Mouse (Mus musculus): ENCODE data around the gene Tmem121. TPM values are rescaled to one million over a fixed set of nuclear protein-coding genes. Genes with fewer than 3 reads are reported as not detected.

The Tmem121 gene
- total RNA-seq, 2 experiments from 2014 or later = 19.7 to 20.7 TPM

DNA sequence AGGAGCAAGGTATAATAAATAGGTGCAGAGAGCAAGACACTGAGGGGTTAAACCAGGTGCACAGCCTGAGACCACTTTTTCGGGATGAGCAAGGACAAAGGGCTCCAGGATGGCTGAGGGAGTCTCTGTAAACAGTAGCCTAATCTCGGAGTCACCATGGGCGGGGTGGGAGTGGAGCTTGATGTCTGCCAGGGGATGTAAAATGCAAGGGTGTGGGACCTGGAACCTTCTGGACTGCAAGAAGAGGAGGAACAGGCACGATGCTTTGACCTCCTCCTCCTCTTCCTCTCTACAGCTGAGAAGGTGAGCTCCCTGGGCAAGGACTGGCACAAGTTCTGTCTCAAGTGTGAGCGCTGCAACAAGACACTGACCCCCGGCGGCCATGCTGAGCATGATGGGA lies 42.6 kb upstream of the Tmem121 start:
- Histone ChIP-seq H3K27ac (peak overlapping the region; percentile 88), H3K4me3 (peak overlapping the region; percentile 74)
- DNase-seq (ENCODE audit: low spot score in 2 of 2) = no peak
- no peak for TF ChIP-seq CTCF (conservative IDR thresholded peaks at IDR 0.05)

GRCm38 (mm10) chr12:113144001-113144756 lies 41.6 kb upstream of the Tmem121 start:
- peak; percentile 92 for TF ChIP-seq CTCF (conservative IDR thresholded peaks at IDR 0.05)
- peak in 1 of 2 experiments; percentile 58 for DNase-seq (ENCODE audit: low spot score in 2 of 2)
- H3K27ac ChIP-seq = peak overlapping the region; percentile 88; the same call in 1 of the 2 replicates

GRCm38 (mm10) chr12:113144886-113145285 lies 40.8 kb upstream of the Tmem121 start:
- Histone ChIP-seq H3K27ac (no peak overlapping the region), H3K4me3 (no peak overlapping the region)
- TF ChIP-seq CTCF (conservative IDR thresholded peaks at IDR 0.05) = no peak
- DNase-seq (ENCODE audit: low spot score in 2 of 2) = no peak

More at GRCm38 (mm10) chr12:113144001-113144756, 41.6 kb upstream of the Tmem121 start:
- no peak overlapping the region for H3K4me3 ChIP-seq

- Histone ChIP-seq H3K4me3 (no peak overlapping the region), H3K27ac (no peak overlapping the region)
- no peak for DNase-seq (ENCODE audit: low spot score in 2 of 2)
- TF ChIP-seq CTCF (conservative IDR thresholded peaks at IDR 0.05) = no peak
Measured at GRCm38 (mm10) chr12:113145591-113145990, 40.1 kb upstream of the Tmem121 start.

- H3K4me3 ChIP-seq = peak within 1 kb of the TSS; percentile 39
- DNase-seq (ENCODE audit: low spot score in 2 of 2) = peak; percentile 81 to 90
- TF ChIP-seq CTCF (conservative IDR thresholded peaks at IDR 0.05) = peak; percentile 94
- peak within 1 kb of the TSS; percentile 63 for H3K27ac ChIP-seq
Measured at GRCm38 (mm10) chr12:113146112-113147057, 39.3 kb upstream of the Tmem121 start, which contains the start of gene Crip1. Gene Crip1 (plus strand): TSS chr12:113146316.

GRCm38 (mm10) chr12:113147481-113147880 lies 38.2 kb upstream of the Tmem121 start:
- DNase-seq (ENCODE audit: low spot score in 2 of 2) = no peak
- no peak for TF ChIP-seq CTCF (conservative IDR thresholded peaks at IDR 0.05)
- H3K27ac ChIP-seq = peak overlapping the region; percentile 63
- no peak overlapping the region for H3K4me3 ChIP-seq

DNA sequence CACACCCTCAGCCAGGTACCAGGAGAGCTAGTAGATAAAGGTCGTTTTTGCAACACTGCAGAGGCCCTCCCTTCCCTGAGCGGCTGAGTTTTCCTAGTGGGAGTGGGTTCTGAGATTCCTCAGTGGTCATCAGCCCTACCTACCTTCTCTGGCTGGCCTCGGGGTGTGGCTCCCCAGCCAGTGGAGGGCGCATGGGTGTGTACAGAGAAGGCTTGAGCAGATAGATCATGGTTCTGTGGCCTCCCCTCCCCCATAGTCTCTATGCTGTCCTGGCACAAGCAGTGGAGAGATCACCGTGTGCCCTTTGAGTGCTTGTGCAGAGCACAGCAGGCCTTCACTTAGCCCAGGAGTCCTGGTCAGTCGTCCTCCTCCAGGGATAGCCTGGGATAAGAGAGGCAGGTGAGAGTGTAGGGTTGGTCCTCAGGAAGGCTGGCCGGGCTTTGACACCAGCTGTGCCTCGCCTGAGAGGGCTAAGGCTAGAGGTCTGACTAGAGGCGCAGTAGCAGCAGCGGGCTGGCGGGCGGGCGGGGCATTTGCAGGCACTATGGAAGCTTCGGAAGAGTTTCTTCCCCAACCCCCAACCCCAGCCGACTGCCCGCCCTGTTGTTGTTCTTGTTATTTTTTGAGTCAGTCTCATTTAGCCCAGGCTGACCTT lies 37.2 kb upstream of the Tmem121 start:
- peak; percentile 30 for TF ChIP-seq CTCF (conservative IDR thresholded peaks at IDR 0.05)
- DNase-seq (ENCODE audit: low spot score in 2 of 2) = no peak
- Histone ChIP-seq H3K27ac (no peak overlapping the region), H3K4me3 (no peak overlapping the region)

DNA sequence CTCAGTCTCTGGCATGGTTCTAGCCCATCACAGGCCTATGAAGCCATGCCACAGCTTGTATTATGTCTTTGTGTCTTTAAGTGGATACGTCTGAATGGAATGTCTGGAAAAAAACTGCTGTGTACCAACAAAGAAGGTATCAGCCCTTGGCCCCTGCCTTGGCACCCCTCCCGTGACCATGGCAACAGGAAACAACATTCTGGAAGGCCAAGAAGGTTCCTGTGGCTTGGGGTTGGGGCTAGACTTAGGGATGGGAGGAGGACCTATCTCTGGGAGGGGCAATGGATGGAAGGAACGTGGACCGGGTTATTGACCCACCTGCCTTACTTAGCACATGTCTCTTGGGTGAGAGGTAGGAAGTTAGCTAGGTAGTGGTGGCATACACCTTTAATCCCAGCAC lies 36.4 kb upstream of the Tmem121 start:
- TF ChIP-seq CTCF (conservative IDR thresholded peaks at IDR 0.05) = no peak
- H3K27ac ChIP-seq = no peak overlapping the region
- no peak for DNase-seq (ENCODE audit: low spot score in 2 of 2)

DNA sequence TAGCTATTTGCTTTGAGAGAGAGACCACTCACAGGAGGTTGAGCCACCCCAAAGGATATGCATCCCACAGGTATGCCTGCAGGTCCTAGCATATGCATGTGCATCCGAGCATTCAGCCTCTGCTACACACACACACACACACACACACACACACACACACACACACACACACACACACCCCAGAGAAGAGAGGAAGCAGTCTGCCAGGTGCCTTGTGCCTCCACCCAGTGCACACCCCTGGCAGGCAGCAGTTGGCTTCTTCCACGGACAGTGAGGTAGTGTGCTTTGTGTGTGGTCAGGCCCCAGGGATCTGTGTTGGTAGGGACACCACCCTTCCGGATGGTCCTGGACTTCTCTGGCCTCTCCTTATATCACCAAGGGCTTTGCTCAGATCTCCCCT lies 35.8 kb upstream of the Tmem121 start:
- Histone ChIP-seq H3K27ac (no peak overlapping the region), H3K4me3 (no peak overlapping the region)
- DNase-seq (ENCODE audit: low spot score in 2 of 2) = no peak
- no peak for TF ChIP-seq CTCF (conservative IDR thresholded peaks at IDR 0.05)

More for the DNA sequence above, 36.4 kb upstream of the Tmem121 start:
- no peak overlapping the region for H3K4me3 ChIP-seq

DNA sequence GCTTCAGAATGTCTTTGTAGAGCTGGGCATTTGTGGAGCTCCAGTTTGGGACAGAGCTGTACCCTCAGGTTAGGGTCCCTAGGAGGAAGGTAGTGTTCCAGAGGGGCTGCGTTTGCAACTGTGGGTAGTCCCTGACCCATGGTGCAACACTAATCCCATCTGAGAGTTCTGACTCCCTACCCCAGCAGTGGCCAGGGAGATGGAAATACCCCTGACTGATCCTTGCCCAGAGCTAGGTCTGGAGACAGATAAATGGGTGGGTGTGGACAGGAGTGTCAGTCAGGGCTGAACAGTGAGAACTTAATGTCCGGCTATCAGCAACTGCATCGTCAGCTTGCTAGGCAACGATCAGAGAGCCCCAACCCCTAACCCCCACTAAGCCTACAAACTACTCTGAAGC lies 35.1 kb upstream of the Tmem121 start:
- TF ChIP-seq CTCF (conservative IDR thresholded peaks at IDR 0.05) = no peak
- H3K27ac ChIP-seq = no peak overlapping the region
- no peak for DNase-seq (ENCODE audit: low spot score in 2 of 2)
- no peak overlapping the region for H3K4me3 ChIP-seq

DNA sequence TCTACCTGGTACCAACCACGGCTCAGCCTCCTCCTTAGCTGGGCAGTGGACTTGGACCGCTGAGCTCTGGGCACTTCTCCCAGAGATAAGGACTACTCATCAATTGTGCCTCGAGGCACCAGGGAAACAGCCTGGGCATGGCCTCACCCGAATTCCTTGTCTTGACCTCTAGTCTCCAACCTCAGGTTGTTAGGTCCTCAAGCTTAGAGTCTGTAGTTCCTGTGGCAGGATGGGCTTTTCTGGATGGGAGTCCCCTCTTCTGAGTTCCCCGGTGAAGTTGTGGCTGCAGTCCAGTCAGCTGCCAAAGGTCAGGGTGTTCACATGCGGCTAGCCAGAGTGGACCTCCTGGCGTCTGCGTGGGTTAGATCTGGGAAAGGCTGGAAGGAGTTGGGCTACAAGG lies 34.7 kb upstream of the Tmem121 start:
- H3K4me3 ChIP-seq = no peak overlapping the region; the same call in 1 of the 2 replicates
- DNase-seq (ENCODE audit: low spot score in 2 of 2) = no peak
- no peak overlapping the region for H3K27ac ChIP-seq
- TF ChIP-seq CTCF (conservative IDR thresholded peaks at IDR 0.05) = no peak

DNA sequence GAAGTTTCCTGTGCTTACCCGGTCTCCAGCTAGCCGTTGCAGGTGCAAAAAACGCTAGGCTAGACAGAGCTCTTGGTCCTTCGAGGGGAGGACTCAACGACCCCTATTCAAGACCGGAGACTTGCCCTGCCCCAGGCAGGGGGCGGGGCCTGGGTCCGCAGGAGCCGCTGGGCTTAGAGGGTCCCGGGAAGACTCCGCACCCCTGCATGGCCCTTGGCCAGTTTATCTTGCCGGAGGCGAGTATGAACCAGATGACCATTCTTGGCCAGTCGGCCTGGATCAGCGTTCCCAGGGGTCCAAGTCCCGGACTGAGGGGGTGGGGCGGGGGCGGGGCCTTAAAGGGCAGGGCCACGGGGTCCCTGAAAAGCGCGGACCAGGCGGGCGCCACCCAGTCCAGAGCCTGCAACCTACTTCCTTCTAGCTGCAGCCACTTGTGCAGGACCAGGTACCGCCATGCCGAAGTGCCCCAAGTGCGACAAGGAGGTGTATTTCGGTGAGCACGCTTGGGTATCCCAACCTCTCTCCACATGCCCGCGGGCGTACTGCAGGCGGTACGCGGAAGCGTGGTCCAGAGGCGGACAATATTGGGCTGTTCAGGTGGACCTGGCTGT lies 34.0 kb upstream of the Tmem121 start:
- Histone ChIP-seq H3K4me3 (peak overlapping the region; percentile 50), H3K27ac (no peak overlapping the region)
- DNase-seq (ENCODE audit: low spot score in 2 of 2) = no peak
- no peak for TF ChIP-seq CTCF (conservative IDR thresholded peaks at IDR 0.05)
